Mouse (Mus musculus): ENCODE results near the gene Disc1. TPM values are rescaled to one million over a fixed set of nuclear protein-coding genes. Genes with fewer than 3 reads are reported as not detected.

Disc1 gene
- polyA plus RNA-seq (2015; fragmentation: Nextera tagmentation; extraction: Ambion mirVana), result 1.6 and 1.9 TPM in 2 replicates

DNA sequence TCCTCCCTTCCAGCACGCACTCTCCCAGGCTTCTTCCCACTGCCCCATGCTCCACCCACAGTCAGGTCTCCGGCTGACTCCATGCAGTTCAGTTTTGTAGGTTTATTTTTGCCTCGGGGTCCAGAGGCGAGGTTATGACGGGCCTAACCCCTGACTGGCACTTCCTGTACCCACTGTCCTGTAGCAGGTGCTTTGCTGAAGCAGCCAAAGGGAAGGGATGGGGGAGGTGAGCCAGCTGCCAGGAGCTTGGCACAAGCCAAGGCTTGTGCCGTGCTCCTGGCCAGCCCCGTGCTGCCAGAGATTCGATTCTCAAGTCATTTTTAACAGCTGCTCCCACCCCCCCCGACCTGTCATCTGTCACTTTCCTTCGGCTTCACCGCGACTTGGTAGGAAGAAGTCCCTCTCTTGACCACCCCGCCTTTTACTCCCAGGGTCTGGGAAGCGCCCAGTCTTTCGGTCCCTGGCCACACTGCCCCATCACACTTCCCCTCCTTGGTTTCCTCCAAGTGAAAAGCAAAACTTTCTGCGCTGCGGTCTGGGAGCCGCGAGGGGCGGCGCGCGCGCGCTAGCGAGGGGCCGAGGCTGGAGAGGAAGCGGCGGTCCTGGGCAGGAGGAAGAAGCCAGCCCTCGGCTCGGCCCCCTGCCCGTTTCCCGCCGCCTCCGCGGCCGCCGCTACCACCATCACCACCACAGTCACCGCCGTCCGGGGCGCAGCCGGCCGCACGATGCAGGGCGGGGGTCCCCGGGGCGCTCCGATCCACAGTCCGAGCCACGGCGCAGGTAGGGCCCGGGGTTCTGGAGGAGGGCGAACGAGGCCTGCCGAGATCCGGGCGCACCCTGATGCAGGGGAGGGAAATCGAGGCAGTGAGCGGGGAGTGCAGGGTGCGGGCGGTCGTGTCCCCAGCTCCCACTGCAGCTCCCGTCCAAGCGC is at the start of gene Disc1:
Gene Disc1 (plus strand): TSS at position 691 of the 931 bp plus-strand sequence.
- Histone ChIP-seq H3K4me2 (replicated peaks) (peak within 1 kb of the TSS; percentile 95), H3K9me3 (no peaks in the 10 kb centered on the region), H3K36me3 (no peaks in the 10 kb centered on the region), H3K4me1 (replicated peaks) (peaks cover 8% of the 10 kb centered on the region; the same call in 1 of the 2 replicates), H3K4me3 (replicated peaks) (peak within 1 kb of the TSS; percentile 64), H3K27ac (peak within 1 kb of the TSS; percentile 59), H3K9ac (peak within 1 kb of the TSS; percentile 73), H3K27me3 (replicated peaks) (peaks cover 10% of the 10 kb centered on the region)
- ATAC-seq, result peak; percentile 77
- 2% methylated on average over 58 of the region's 65 CpGs for WGBS

DNA sequence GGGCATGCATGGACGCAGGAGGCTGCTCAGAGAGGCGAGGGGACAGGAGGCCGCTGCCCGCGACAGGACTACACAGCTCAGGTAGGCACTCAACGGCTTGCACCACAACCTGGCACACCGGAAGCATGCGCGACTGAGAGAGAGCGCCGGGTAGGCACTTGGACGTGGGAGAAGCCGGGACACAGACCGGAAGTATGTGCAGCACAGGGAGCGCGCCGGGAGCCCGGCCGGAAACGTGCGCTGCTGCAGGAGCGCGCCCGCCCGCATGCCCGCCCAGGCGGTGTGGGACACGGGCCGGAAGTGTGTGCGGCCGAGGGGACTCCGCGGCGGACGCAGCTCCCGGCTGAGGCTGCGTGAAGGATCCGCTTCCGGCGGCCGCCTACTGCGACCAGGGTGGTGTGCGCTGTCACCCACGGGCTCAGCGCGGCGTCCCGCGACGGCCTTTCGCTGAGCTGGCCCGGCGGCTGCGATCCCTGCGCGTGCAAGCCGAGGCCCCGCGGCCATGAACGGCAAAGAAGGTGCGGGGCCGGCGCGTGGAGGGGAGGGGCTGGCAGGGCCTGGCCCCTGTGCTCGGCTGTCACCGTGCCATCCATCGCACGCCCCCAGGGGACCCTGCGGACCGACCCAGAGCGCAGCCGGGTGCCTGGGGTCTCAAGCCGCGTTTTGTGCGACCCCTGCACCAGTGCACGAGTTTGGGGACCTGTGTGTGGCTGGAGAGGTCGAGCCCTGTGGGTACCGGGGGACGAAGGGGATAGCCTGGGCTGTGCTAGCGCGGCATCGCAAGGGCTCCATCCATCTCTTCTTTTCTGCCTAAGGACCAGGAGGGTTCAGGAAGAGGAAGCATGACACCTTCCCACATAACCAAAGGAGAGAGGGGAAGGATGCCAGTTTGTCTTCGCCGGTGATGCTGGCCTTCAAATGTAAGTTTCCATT is 41.0 kb upstream of the Disc1 start, which contains the start of gene Tsnax:
Gene Tsnax (plus strand): TSS at position 303 of the 933 bp plus-strand sequence.
- Histone ChIP-seq H3K36me3 (peaks cover 11% of the 10 kb centered on the region; the same call in 1 of the 2 replicates), H3K4me3 (replicated peaks) (peak within 1 kb of the TSS; percentile 78), H3K4me1 (replicated peaks) (0 out of 2 replicates have a peak, but pooled peaks cover 3% of the 10 kb centered on the region), H3K9ac (peak within 1 kb of the TSS; percentile 83), H3K4me2 (replicated peaks) (peak within 1 kb of the TSS; percentile 79), H3K27me3 (replicated peaks) (no peaks in the 10 kb centered on the region), H3K27ac (peak within 1 kb of the TSS; percentile 85), H3K9me3 (no peaks in the 10 kb centered on the region)
- peak; percentile 100 for ATAC-seq
- WGBS, result 2% methylated on average over 84 of the region's 84 CpGs

DNA sequence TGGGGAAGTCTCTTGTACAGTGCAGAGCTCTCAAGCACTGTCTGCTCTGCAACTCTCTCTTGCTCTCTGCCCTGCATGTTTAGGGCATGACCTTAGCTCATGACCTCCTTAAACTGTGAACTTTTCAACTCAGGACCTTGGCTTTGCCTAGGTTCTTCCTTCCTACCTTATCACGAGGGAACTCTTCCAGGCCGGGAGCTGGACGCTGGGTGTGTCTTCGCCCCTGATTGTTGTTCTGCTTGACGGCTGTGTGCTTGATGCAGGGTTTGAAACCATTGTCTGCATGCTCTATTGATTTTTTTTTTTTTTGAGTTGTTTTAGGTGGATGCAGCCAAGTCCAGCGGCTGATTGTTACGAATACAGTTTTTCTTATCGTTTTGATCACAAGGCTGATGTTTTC is 29.9 kb upstream of the Disc1 start:
- no peak overlapping the region for H3K9ac ChIP-seq
- no peaks in the 10 kb centered on the region for H3K9me3 ChIP-seq
- H3K4me1 ChIP-seq (replicated peaks), result no peaks in the 10 kb centered on the region
- no peaks in the 10 kb centered on the region for H3K27me3 ChIP-seq (replicated peaks)
- ATAC-seq, result no peak
- WGBS, result 80% methylated on average over 8 of the region's 8 CpGs
- H3K27ac ChIP-seq, result no peak overlapping the region
- H3K36me3 ChIP-seq, result peaks cover 32% of the 10 kb centered on the region
- H3K4me3 ChIP-seq (replicated peaks), result no peak overlapping the region
- H3K4me2 ChIP-seq (replicated peaks), result no peak overlapping the region

DNA sequence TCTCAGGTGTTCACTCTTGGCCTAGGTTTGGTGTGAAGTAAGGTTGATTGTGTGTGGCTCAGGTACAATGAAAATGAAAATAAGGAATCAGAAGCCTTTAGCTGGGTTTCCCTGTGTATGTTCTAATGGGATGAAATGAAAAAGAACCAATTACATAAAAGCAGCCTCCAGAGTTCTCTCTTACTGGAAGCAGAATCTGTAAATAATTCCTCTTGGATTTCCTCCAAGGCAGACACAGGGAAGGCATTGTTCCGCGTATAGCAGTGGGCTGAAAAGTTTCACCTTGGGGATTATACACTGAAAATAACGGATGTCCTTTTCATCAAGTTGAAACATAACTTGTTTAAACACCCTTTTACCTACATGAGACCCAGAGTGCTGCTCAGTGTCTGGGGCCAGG is 26.8 kb upstream of the Disc1 start:
- Histone ChIP-seq H3K4me1 (replicated peaks) (no peaks in the 10 kb centered on the region), H3K36me3 (peaks cover 41% of the 10 kb centered on the region), H3K9me3 (no peaks in the 10 kb centered on the region), H3K27ac (no peak overlapping the region), H3K4me2 (replicated peaks) (no peak overlapping the region), H3K27me3 (replicated peaks) (no peaks in the 10 kb centered on the region), H3K9ac (no peak overlapping the region), H3K4me3 (replicated peaks) (no peak overlapping the region)
- ATAC-seq, result no peak
- 69% methylated on average over 3 of the region's 3 CpGs for WGBS

DNA sequence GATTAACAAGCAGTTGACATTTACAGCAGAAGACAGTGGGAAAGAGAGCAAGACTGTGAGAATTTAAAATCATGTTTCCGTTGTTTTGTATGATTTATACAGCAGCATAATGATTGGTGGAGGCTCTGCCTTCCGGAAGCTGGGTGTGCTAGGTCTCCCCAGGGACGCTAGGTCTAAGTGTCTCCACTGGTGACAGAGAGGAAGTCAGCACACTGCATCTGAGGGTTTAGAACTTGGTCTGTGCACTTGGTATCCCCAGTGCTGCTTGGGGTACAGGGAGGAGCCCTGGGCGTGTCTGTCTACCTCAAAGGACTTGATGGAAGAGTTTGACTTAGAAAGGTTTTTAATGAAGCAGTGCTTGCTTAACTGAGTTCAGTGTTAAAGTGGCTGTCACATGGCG is 25.2 kb upstream of the Disc1 start:
- Histone ChIP-seq H3K4me3 (replicated peaks) (no peak overlapping the region), H3K27me3 (replicated peaks) (no peaks in the 10 kb centered on the region), H3K4me2 (replicated peaks) (no peak overlapping the region), H3K27ac (no peak overlapping the region), H3K9me3 (no peaks in the 10 kb centered on the region), H3K4me1 (replicated peaks) (no peaks in the 10 kb centered on the region), H3K36me3 (peaks cover 41% of the 10 kb centered on the region), H3K9ac (no peak overlapping the region)
- ATAC-seq, result no peak
- 90% methylated on average over 5 of the region's 5 CpGs for WGBS

DNA sequence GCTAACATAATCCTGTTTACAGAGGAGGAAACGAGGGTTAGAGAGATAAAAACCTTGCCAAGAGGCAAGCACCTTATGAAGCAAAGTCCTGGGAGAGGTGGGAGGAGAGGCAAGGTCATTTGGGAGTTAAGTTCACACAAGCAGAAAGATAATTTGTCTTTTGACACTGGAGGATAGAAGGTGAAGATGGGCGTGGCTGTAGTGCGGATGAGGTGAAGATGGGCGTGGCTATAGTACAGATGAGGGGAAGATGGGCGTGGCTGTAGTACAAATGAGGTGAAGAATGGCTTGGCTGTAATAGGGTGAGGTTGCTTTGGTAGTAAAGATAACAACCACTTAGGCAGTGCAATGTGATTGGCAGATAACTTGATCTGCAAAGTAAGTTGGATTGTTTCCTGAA is 22.7 kb upstream of the Disc1 start:
- H3K27ac ChIP-seq, result no peak overlapping the region
- no peaks in the 10 kb centered on the region for H3K27me3 ChIP-seq (replicated peaks)
- H3K4me1 ChIP-seq (replicated peaks), result no peaks in the 10 kb centered on the region
- H3K9me3 ChIP-seq, result no peaks in the 10 kb centered on the region
- H3K9ac ChIP-seq, result no peak overlapping the region
- peaks cover 26% of the 10 kb centered on the region for H3K36me3 ChIP-seq
- no peak overlapping the region for H3K4me2 ChIP-seq (replicated peaks)
- H3K4me3 ChIP-seq (replicated peaks), result no peak overlapping the region
- WGBS, result 59% methylated on average over 5 of the region's 5 CpGs
- peak; percentile 77 for ATAC-seq

DNA sequence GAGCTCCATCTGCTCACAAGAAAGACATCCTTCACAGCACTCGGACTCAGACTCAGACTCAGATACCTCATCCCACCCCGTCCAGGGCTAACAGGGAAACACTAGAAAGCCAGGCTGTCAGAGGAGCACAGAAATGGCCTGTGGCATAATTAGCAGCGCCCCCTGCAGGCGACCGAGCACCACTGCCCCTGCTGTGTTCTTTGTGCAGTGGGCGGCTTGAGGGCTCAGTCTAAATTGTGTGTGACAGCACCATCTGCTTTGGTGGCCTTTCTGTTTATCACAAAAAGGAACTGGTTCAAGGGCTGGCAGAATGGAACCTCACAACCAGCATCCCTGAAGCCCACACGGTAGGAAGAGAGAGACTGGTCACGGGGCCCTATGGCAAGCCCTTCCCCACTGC is 19.3 kb upstream of the Disc1 start:
- Histone ChIP-seq H3K9ac (no peak overlapping the region), H3K4me3 (replicated peaks) (no peak overlapping the region), H3K9me3 (no peaks in the 10 kb centered on the region), H3K27me3 (replicated peaks) (no peaks in the 10 kb centered on the region), H3K36me3 (peaks cover 11% of the 10 kb centered on the region), H3K27ac (no peak overlapping the region), H3K4me1 (replicated peaks) (no peaks in the 10 kb centered on the region), H3K4me2 (replicated peaks) (no peak overlapping the region)
- ATAC-seq, result no peak
- WGBS, result 39% methylated on average over 8 of the region's 8 CpGs

DNA sequence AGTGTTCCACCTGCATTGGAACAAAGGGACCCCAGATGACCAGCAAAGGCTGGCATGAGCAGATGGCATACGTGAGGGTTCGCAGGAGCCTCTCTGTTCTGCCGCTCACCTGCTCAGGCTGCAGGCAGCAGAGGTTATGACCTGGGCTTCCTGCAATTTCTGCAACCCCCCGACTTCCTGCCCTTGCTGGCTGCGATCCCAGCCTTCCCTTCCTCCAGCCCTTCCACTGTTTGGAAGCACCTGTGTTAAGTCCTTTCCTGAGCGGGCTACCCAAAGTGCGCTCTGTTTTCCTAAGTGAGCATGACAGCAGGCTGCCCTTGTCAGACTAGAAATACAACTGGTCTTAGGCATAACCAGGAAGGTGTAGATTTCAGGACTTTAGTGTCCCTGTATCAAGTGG is 16.9 kb upstream of the Disc1 start:
- Histone ChIP-seq H3K4me2 (replicated peaks) (no peak overlapping the region), H3K36me3 (peaks cover 2% of the 10 kb centered on the region; the same call in 1 of the 2 replicates), H3K27me3 (replicated peaks) (no peaks in the 10 kb centered on the region), H3K27ac (no peak overlapping the region), H3K4me3 (replicated peaks) (no peak overlapping the region), H3K9ac (no peak overlapping the region), H3K4me1 (replicated peaks) (no peaks in the 10 kb centered on the region), H3K9me3 (no peaks in the 10 kb centered on the region)
- ATAC-seq, result no peak
- 59% methylated on average over 7 of the region's 7 CpGs for WGBS

DNA sequence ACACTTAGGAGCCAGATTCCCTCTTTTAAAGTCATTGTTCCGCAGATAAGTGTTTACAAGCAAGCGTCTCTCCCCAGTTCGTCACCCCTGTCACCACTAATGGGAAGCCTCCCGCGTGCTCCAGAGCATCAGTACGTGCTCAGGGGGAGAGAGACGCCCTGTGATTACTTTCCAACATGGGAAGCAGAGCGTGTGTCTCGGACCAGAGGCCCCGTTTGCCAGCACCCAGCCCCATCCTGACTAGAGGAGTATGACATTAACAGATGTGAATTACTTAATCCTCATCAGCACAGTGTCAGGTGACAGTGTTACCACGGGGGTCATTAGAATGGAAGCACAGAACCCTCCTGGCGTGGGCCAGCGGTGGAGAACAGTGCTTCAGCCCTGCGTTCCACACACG is 15.3 kb upstream of the Disc1 start:
- H3K9me3 ChIP-seq, result no peaks in the 10 kb centered on the region
- H3K4me3 ChIP-seq (replicated peaks), result no peak overlapping the region
- ATAC-seq, result no peak
- H3K36me3 ChIP-seq, result no peaks in the 10 kb centered on the region
- WGBS, result 78% methylated on average over 15 of the region's 15 CpGs
- no peak overlapping the region for H3K4me2 ChIP-seq (replicated peaks)
- H3K9ac ChIP-seq, result no peak overlapping the region
- H3K27ac ChIP-seq, result no peak overlapping the region
- H3K4me1 ChIP-seq (replicated peaks), result no peaks in the 10 kb centered on the region
- no peaks in the 10 kb centered on the region for H3K27me3 ChIP-seq (replicated peaks)

DNA sequence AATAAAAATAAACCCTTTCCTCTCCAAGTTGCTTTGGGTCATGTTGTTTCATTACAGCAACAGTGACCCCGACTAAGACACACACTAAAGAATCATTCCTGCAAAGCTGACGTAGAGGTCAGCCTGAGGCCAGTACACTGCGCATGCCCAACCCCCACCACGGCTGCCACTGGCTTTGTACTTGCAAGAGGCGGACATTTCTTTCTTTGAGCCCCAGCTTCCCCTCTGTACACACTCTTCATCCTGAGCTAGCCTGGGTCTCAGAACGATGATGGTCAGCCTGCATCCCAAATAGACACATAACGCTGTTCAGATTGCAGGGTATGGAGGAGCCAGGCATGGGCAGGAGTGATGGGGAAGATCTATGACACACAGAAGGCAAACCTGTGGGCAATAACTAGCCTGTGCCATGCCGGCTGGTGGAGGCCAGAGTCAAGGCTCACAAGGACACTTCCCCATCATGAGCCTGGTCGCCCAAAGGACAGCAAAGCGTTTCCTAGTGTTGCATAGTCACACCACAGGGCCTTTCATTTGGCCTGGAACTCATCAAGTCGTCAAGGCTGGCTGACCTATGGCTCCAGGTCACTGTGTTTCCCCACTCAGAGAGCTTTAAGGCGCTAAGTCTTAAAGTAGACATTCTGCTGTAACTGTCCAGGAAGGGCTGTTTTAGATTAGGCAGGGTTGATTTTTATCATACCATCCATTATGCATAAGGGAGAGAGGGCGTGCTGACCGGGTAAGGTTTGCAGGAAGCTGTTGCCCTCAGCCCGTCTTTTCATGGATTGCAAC is 13.2 kb upstream of the Disc1 start:
- H3K9ac ChIP-seq, result no peak overlapping the region
- no peak overlapping the region for H3K27ac ChIP-seq
- no peak for ATAC-seq
- no peak overlapping the region for H3K4me3 ChIP-seq (replicated peaks)
- no peak overlapping the region for H3K4me2 ChIP-seq (replicated peaks)
- no peaks in the 10 kb centered on the region for H3K9me3 ChIP-seq
- H3K27me3 ChIP-seq (replicated peaks), result no peaks in the 10 kb centered on the region
- no peaks in the 10 kb centered on the region for H3K36me3 ChIP-seq
- H3K4me1 ChIP-seq (replicated peaks), result no peaks in the 10 kb centered on the region
- 61% methylated on average over 15 of the region's 15 CpGs for WGBS

DNA sequence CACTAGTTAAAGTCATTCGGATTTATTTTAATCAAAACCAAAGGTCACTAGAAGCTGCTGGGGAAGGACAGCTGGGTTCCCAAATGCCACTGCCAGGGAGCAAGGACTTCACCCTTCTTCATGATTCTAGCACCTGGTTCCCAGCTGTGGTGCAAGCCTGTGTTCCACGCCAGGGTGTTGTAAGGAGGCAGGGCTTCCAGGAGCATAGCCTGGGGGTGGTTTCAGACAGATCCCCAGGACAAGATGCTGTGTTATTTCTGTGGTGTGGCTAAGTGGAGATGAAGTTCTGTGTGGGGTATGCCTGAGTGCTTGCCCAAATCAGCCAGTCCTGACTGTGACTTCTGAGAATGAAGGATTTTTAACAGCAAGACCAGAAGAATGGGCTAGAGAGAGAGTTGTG is 12.5 kb upstream of the Disc1 start:
- Histone ChIP-seq H3K4me2 (replicated peaks) (no peak overlapping the region), H3K4me3 (replicated peaks) (no peak overlapping the region), H3K9me3 (no peaks in the 10 kb centered on the region), H3K36me3 (no peaks in the 10 kb centered on the region), H3K9ac (no peak overlapping the region), H3K4me1 (replicated peaks) (no peaks in the 10 kb centered on the region), H3K27ac (no peak overlapping the region), H3K27me3 (replicated peaks) (no peaks in the 10 kb centered on the region)
- ATAC-seq, result no peak
- WGBS, result 53% methylated on average over 2 of the region's 2 CpGs

All from intestine, embryonic 15.5 days (tissue).